Mouse (Mus musculus) heart, postnatal 0 days (tissue): ENCODE measurements at regions not wholly inside any gene's neighbourhood (a gene's known extent, or its start where the extent isn't known, plus 50 kb on each side); places are given as distances from the start of the nearest gene placed in this dataset.

ENCODE experiments used
- ATAC-seq: fragments of 200-750 bp; cut with Nextera tagmentation; 2 replicates; pipeline ENCODE4 v1.8.0; 2017; ENCODE audit warnings: low read depth, moderate number of reproducible peaks, moderate library complexity; ENCODE audit not compliant: insufficient read depth
- DNase-seq: peaks from one replicate; pipeline ENCODE4 v3.0.0-alpha.2; 2016; ENCODE audit warnings: low spot score
- H3K27ac ChIP-seq: fragments of 300-500 bp; sonication (generic); 2 replicates; pipeline ENCODE4 v1.5.1; 2014; ENCODE audit warnings: low read depth, mild to moderate bottlenecking
- H3K27me3 ChIP-seq: fragments of 300-500 bp; sonication (generic); 2 replicates; pipeline ENCODE4 v1.6.1; 2014; ENCODE audit warnings: low read length, mixed read lengths; ENCODE audit not compliant: control insufficient read depth, insufficient read depth
- H3K36me3 ChIP-seq: fragments of 300-500 bp; sonication (generic); replicated peaks from 2 replicates; pipeline ENCODE4 v1.6.1; 2014; ENCODE audit warnings: low read length, mixed read lengths; ENCODE audit not compliant: control insufficient read depth, insufficient read depth
- H3K4me1 ChIP-seq: fragments of 300-500 bp; sonication (generic); 2 replicates; pipeline ENCODE4 v1.6.1; 2014; ENCODE audit warnings: antibody characterized with exemption; ENCODE audit not compliant: control insufficient read depth, insufficient read depth
- H3K4me2 ChIP-seq: fragments of 300-500 bp; sonication (generic); 2 replicates; pipeline ENCODE4 v1.6.1; 2014; ENCODE audit warnings: low read depth, mild to moderate bottlenecking, low read length, moderate library complexity
- H3K4me3 ChIP-seq: fragments of 300-500 bp; sonication (generic); 2 replicates; pipeline ENCODE4 v1.5.1; 2014; ENCODE audit warnings: low read depth, low read length
- H3K9ac ChIP-seq: fragments of 300-500 bp; sonication (generic); replicated peaks from 2 replicates; pipeline ENCODE4 v1.6.1; 2014; ENCODE audit warnings: low read depth, low read length, mixed read lengths
- H3K9me3 ChIP-seq: fragments of 300-500 bp; sonication (generic); replicated peaks from 2 replicates; pipeline ENCODE4 v1.6.1; 2016; ENCODE audit warnings: low read length; ENCODE audit not compliant: control insufficient read depth
- CTCF ChIP-seq: IDR thresholded peaks from 2 replicates; pipeline ENCODE4 v1.5.1; 2016; ENCODE audit warnings: antibody characterized with exemption, control low read depth, low read depth
- EP300 ChIP-seq: IDR thresholded peaks from 2 replicates; pipeline ENCODE4 v1.6.1; 2016; ENCODE audit warnings: antibody characterized with exemption, low read depth
- WGBS: fragments of 180-500 bp; shearing (Covaris S2); extraction: QIAGEN DNeasy Blood & Tissue Kit; methylation state at CpG from one replicate; pipeline ENCODE4 v1.1.7; 2014; 5-methylcytosine and 5-hydroxymethylcytosine counted together

DNA sequence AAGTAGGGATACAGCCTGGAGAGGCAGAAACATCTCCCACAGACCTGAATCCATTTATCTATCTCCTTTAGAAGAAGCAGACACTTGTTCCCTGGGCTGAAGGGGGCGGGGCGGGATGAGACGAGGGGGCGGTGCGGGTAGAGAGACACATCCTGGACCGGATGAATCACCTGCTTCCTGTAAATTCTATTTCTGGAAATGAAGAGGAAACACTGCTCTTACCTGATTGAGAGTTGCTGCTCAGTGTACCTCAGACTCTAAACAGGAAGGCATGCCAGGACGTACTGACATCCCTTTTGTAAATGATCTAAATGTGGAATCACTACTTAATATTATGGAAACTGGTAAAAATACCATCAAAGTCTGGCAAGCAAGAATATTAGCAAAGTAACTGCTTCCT is 105.5 kb upstream of the Noct start:
- Histone ChIP-seq H3K27me3 (no peaks in the 10 kb centered on the region), H3K4me1 (no peaks in the 10 kb centered on the region), H3K27ac (no peak overlapping the region), H3K9me3 (no peaks in the 10 kb centered on the region), H3K36me3 (no peaks in the 10 kb centered on the region), H3K4me3 (no peak overlapping the region), H3K4me2 (no peak overlapping the region), H3K9ac (no peak overlapping the region)
- 51% methylated on average over 7 of the region's 7 CpGs for WGBS
- ATAC-seq (no peak), DNase-seq (no peak)
- TF ChIP-seq CTCF (no peak), EP300 (no peak)

DNA sequence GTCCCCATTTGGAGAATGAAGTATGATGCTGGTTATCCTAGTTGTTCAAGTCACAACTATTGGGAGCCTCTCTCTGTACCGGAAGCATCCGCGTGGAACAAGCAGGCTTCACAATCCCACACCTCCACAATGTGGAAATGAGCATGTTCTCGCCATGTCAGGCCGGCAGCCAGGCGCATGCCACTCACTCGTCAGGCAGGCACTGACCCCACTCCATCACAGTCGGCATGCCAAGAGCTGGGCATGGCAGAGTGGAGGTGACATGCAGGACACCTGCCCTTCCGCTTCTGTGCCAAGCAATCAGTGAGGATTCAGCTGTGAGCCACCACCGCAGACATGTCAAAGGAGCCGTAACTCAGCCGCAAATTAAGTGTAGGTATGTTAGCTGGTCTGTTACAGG is 103.7 kb upstream of the Noct start:
- DNase-seq: no peak

DNA sequence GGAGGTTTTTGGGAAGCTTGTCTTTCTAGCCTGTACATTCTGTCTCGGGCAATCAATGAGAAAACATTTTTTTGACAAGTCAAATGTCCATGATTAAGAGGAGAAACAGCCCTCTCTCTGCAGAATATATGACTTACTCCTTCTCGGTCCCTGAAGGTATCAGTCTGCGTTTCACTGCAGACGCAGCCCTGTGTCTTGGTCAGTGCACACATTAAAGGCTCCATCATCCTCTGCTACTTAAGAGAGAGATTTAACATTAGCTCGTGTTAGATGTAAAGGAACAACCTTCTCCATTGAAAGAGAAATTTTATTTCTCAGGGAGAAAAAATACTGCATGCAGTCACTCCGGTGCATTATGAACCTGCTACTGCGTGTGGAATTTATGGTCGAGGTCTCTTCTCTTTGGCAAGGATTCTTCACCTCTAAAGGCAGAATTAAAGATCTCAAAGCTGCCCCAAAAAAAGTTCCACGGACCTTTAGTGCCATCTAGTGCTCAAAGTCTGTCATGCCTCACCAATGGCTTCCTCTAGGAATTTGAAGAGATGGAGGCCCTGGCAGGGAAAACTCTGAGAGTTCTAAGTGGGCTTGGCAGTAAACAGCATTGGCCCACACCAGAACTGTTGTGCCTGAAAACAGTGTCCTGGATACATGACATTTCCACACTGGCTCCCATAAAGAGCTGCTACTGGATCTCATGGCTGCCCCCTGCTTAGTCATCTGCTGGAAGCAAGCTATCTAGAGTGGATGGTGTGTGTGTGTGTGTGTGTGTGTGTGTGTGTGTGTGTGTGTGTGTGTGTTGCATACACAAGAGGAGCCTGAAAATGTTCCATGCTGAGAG is 102.3 kb upstream of the Noct start:
- DNase-seq (peak; percentile 76), ATAC-seq (peak; percentile 78)
- H3K27me3 ChIP-seq: no peaks in the 10 kb centered on the region
- H3K4me2 ChIP-seq: no peak overlapping the region
- WGBS: 39% methylated on average over 9 of the region's 9 CpGs
- H3K4me3 ChIP-seq: no peak overlapping the region
- no peak for TF ChIP-seq EP300
- peak; percentile 70 for TF ChIP-seq CTCF
- H3K9ac ChIP-seq: no peak overlapping the region
- no peaks in the 10 kb centered on the region for H3K4me1 ChIP-seq
- no peaks in the 10 kb centered on the region for H3K36me3 ChIP-seq
- H3K9me3 ChIP-seq: no peaks in the 10 kb centered on the region
- H3K27ac ChIP-seq: no peak overlapping the region

More for the DNA sequence above, 103.7 kb upstream of the Noct start:
- H3K4me1 ChIP-seq: no peaks in the 10 kb centered on the region
- H3K9me3 ChIP-seq: no peaks in the 10 kb centered on the region
- H3K4me2 ChIP-seq: no peak overlapping the region
- 79% methylated on average over 12 of the region's 12 CpGs for WGBS
- ATAC-seq: no peak
- TF ChIP-seq CTCF (no peak), EP300 (no peak)
- H3K9ac ChIP-seq: no peak overlapping the region
- H3K27me3 ChIP-seq: no peaks in the 10 kb centered on the region
- no peak overlapping the region for H3K27ac ChIP-seq
- no peaks in the 10 kb centered on the region for H3K36me3 ChIP-seq
- no peak overlapping the region for H3K4me3 ChIP-seq

DNA sequence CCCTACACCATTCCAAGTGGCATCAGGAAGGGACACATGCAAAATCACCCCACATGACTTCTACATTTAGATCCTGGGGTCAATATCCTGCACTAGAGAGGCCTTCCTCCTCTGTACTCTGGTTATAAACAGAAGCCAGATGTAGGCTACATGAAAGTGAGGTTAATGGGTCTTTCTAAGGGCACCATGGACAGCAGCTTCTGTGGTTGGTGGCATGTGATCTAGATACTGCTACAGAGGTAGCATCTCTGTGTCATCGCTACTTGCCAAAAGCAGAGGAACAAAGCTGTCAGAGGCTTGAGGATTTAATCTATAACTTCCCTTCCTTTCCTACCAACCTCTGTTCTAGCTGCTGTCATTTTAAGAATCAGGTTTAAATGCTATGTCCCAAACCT is 101.7 kb upstream of the Noct start:
- TF ChIP-seq EP300: no peak
- no peak for TF ChIP-seq CTCF
- Histone ChIP-seq H3K36me3 (no peaks in the 10 kb centered on the region), H3K27me3 (no peaks in the 10 kb centered on the region), H3K9ac (no peak overlapping the region), H3K4me3 (no peak overlapping the region), H3K4me1 (no peaks in the 10 kb centered on the region), H3K27ac (no peak overlapping the region), H3K4me2 (no peak overlapping the region), H3K9me3 (no peaks in the 10 kb centered on the region)
- 96% methylated on average over 1 of the region's 1 CpGs for WGBS
- peak; percentile 33; the same call in 1 of the 2 replicates for ATAC-seq
- no peak for DNase-seq

DNA sequence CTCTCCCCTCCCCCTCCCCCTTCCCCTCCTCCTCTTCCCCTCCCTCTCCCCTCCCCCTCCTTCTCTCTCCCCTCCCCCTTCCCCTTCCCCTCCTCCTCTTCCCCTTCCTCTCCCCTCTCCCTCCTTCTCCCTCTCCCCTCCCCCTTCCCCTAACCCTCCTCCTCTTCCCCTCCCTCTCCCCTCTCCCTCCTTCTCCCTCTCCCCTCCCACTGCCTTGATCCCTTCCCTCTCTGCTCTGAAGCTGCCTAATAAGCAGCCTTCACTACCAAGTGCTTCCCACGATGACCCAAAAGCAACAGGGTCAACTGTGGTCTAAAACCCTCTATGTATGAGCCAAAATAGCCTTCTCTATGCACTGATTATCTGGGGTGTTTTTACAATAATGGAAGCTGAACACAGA is 96.4 kb upstream of the Noct start:
- DNase-seq (no peak), ATAC-seq (no peak)
- no peaks in the 10 kb centered on the region for H3K27me3 ChIP-seq
- no peaks in the 10 kb centered on the region for H3K9me3 ChIP-seq
- TF ChIP-seq CTCF (no peak), EP300 (no peak)
- no peak overlapping the region for H3K27ac ChIP-seq
- no peaks in the 10 kb centered on the region for H3K36me3 ChIP-seq
- 67% methylated on average over 1 of the region's 1 CpGs for WGBS
- no peak overlapping the region for H3K4me3 ChIP-seq
- H3K9ac ChIP-seq: no peak overlapping the region
- H3K4me1 ChIP-seq: no peaks in the 10 kb centered on the region
- no peak overlapping the region for H3K4me2 ChIP-seq
